9 mouse cellular contexts compared by ENCODE assay signal in genomic region chr11:89186911-89187621, GRCm38 (mm10).
A peak's percentile ranks its signal among the peaks of the same experiment; 100 is the strongest.
DNase-seq lines count a peak whose midpoint lies in the region; ATAC-seq and TF ChIP-seq lines count a peak whose summit lies in the region.
"Had no signal": no experiment of that assay in that cellular context is flagged by ENCODE, and none has a peak within 500 bp of the region (broad histone marks: within the 10 kb centered on the region; RNA-seq: fewer than 3 reads in every experiment).

No protein-coding gene starts in this region.

- DNase-seq in cerebellum, adult 11 months = peak; percentile 41
- DNase-seq in fibroblast of lung, adult 2 months (ENCODE audit: low read depth) = peak; percentile 86
- peak; percentile 92 for DNase-seq in heart, embryonic 10.5 days (ENCODE audit: low spot score)
- DNase-seq in kidney, adult 8-10 months = peak; percentile 63 to 72
- DNase-seq in urinary bladder, adult 2 months (ENCODE audit: low spot score) = peak; percentile 74

- H3K4me1 ChIP-seq in heart, embryonic 10.5 days = peaks cover 25% of the 10 kb centered on the region
- peaks cover 23% of the 10 kb centered on the region for H3K4me1 ChIP-seq in limb, embryonic 13.5 days
- H3K4me1 ChIP-seq: liver, embryonic 15.5 days had no signal

- no peak for TF ChIP-seq POLR2A in myocyte (IDR thresholded peaks at IDR 0.05; ENCODE audit: insufficient read length, low read depth)

- peak overlapping the region; percentile 27; the same call in 1 of the 2 replicates for H3K9ac ChIP-seq in limb, embryonic 13.5 days
- H3K9ac ChIP-seq: liver, embryonic 15.5 days had no signal

- no peak overlapping the region for H3ac ChIP-seq in myocyte (ENCODE audit: control insufficient read depth, insufficient read length)

- peak overlapping the region; percentile 52 for H3K4me3 ChIP-seq in heart, embryonic 10.5 days
- peak overlapping the region; percentile 24 for H3K4me3 ChIP-seq in limb, embryonic 13.5 days
- peak overlapping the region; percentile 13 for H3K4me3 ChIP-seq in myocyte
- H3K4me3 ChIP-seq: liver, embryonic 15.5 days had no signal

- H3K36me3 ChIP-seq in heart, embryonic 10.5 days = no peaks in the 10 kb centered on the region
- H3K36me3 ChIP-seq in limb, embryonic 13.5 days = no peaks in the 10 kb centered on the region
- H3K36me3 ChIP-seq in myocyte (ENCODE audit: control insufficient read depth, insufficient read depth) = no peaks in the 10 kb centered on the region
- H3K36me3 ChIP-seq: liver, embryonic 15.5 days had no signal

- no peaks in the 10 kb centered on the region for H3K27me3 ChIP-seq in heart, embryonic 10.5 days (ENCODE audit: insufficient read depth, poor library complexity, severe bottlenecking)
- peaks cover 10% of the 10 kb centered on the region; the same call in 1 of the 2 replicates for H3K27me3 ChIP-seq in limb, embryonic 13.5 days
- H3K27me3 ChIP-seq in myocyte (ENCODE audit: control insufficient read depth, insufficient read depth, insufficient read length) = no peaks in the 10 kb centered on the region

- H3K27ac ChIP-seq in heart, embryonic 10.5 days = peak overlapping the region; percentile 79
- peak overlapping the region; percentile 70 for H3K27ac ChIP-seq in limb, embryonic 13.5 days
- H3K27ac ChIP-seq: liver, embryonic 15.5 days had no signal

- WGBS in heart, embryonic 10.5 days = 5% methylated on average over 26 of the region's 26 CpGs
- WGBS in limb, embryonic 13.5 days = 4% methylated on average over 26 of the region's 26 CpGs

- no peaks in the 10 kb centered on the region for H3K9me3 ChIP-seq in heart, embryonic 10.5 days
- no peaks in the 10 kb centered on the region for H3K9me3 ChIP-seq in limb, embryonic 13.5 days
- H3K9me3 ChIP-seq: liver, embryonic 15.5 days had no signal

- H3K4me2 ChIP-seq in limb, embryonic 13.5 days (replicated peaks) = peak overlapping the region; percentile 61
- H3K4me2 ChIP-seq in myocyte (ENCODE audit: low read depth) = peak overlapping the region; percentile 85
- H3K4me2 ChIP-seq: liver, embryonic 15.5 days had no signal

- ATAC-seq in cerebellum, adult (ENCODE audit: insufficient number of reproducible peaks, low FRiP score, low TSS enrichment) = no peak; the same call in 1 of the 2 replicates
- ATAC-seq in limb, embryonic 13.5 days (ENCODE audit: low FRiP score, low read depth) = peak; percentile 74

- no peaks in the 10 kb centered on the region for H3K79me2 ChIP-seq in myocyte (ENCODE audit: control insufficient read depth, insufficient read depth)

TF ChIP-seq in myocyte, 11 proteins besides CTCF, POLR2A, EP300 and RAD21:
- TF ChIP-seq REST (IDR thresholded peaks at IDR 0.05; ENCODE audit: insufficient read depth, insufficient read length) (no peak), MYOG (IDR thresholded peaks at IDR 0.05; ENCODE audit: control insufficient read depth in 1 of 3, insufficient read depth in 1 of 3, insufficient read length in 2 of 3, low read depth in 2 of 3) (peak in 1 of 3 experiments; percentile 72), CEBPB (IDR thresholded peaks at IDR 0.05; ENCODE audit: insufficient read depth, poor library complexity, severe bottlenecking) (0 out of 2 replicates have a peak, but pooled peaks have one; percentile 7), E2F4 (IDR thresholded peaks at IDR 0.05; ENCODE audit: insufficient read depth) (no peak), POLR2AphosphoS2 (IDR thresholded peaks at IDR 0.05; ENCODE audit: insufficient read length, low read depth) (no peak), MYOD1 (IDR thresholded peaks at IDR 0.05; ENCODE audit: control insufficient read depth in 1 of 3, insufficient read length in 2 of 3, low read depth in 2 of 3) (peak in 1 of 3 experiments; percentile 70), SRF (IDR thresholded peaks at IDR 0.05; ENCODE audit: control insufficient read depth, insufficient read length, low read depth) (no peak), TCF3 (IDR thresholded peaks at IDR 0.05; ENCODE audit: insufficient read length, low read depth) (no peak)

Comparison
In these comparisons a context has a peak if more than half of its experiments do, and no peak if none do; other contexts are left out.
1. DNase-seq: peak in every context shown above with its lines; median percentile 92 in heart, embryonic 10.5 days; 86 in fibroblast of lung, adult 2 months; 74 in urinary bladder, adult 2 months; 68 in kidney, adult 8-10 months; 41 in cerebellum, adult 11 months.